Mouse (Mus musculus): ENCODE measurements at regions not wholly inside any gene's neighbourhood (a gene's known extent, or its start where the extent isn't known, plus 50 kb on each side); places are given as distances from the start of the nearest gene placed in this dataset.

DNA sequence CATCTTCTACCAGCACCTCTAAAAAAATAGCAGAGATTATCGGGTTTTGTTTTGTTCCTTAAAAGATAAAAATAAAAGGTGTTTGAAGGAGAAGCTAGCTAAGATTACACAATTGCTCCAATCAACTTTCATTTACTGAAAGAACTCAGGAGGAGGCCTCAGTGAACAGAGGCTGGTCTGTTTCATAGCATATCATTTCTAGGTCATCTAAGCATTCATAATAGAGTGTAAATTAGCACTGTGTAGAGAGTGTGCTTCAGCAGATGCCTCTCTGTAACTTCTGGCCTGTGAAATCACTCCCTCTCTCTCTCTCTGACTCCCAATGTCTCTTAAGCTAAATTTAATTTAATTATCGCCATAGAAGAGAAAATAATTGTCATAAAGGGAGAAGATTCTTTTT, 597.0 kb upstream of the Pou3f3 start:
- TF ChIP-seq POLR2A (IDR thresholded peaks at IDR 0.05; ENCODE audit: low read depth, low read length) (no peak), CTCF (IDR thresholded peaks at IDR 0.05; ENCODE audit: borderline replicate concordance, insufficient read depth, low read length) (no peak)
